Mouse (Mus musculus) kidney, adult 2 months (tissue): ENCODE results near the gene Mex3a.

ENCODE experiments used
- CTCF ChIP-seq: fragments of 200-500 bp; conservative IDR thresholded peaks from 2 replicates; pipeline ENCODE4 v1.5.1; 2011; ENCODE audit warnings: low read depth, mild to moderate bottlenecking, control low read depth, low read length, moderate library complexity, mixed read lengths; ENCODE audit not compliant: insufficient read depth, insufficient read length
- POLR2A ChIP-seq: fragments of 200-500 bp; IDR thresholded peaks from one replicate; pipeline ENCODE4 v1.6.1; 2011; ENCODE audit warnings: low read depth, low read length, control low read depth

DNA sequence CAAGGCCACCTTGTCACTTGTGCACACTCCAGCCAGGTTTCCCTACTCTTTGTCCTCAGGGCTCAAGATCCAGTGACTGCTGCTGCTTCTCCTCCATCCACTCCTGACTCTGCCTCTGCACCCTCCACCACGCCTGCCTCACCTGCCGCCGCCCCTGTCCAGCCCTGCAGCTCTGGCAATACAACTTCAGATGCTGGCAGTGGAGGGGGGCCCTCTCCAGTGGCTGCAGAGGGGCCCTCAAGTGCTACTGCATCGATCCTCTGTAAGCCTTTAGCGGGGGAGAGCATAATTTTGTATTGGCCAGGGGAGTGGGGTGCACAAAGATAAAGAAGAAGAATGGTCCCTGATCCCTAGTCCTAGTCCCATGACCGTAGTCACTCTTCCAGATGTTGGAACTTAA is 23.5 kb downstream of the Mex3a start:
- TF ChIP-seq CTCF (no peak), POLR2A (no peak)
